Mouse (Mus musculus) Muller cell, postnatal 12 days (primary cell): ENCODE results near the gene Nup210l.
"Not testable (repeated sequence)": the region's sequence is repeated elsewhere in the genome, so short reads cannot be mapped to it uniquely, and the experiment has no call there.

Source experiments
- DNase-seq: peaks from one replicate; pipeline ENCODE4 v3.0.0-alpha.2; 2015; ENCODE audit errors: inconsistent ontology term

The Nup210l gene

GRCm38 (mm10) chr3:90222455-90222854, 118.5 kb downstream of the Nup210l start:
- DNase-seq: no peak

- no peak for DNase-seq
These were observed 119.0 kb downstream of the Nup210l start for GRCm38 (mm10) chr3:90222941-90223340.

- DNase-seq: no peak
These were observed 120.4 kb downstream of the Nup210l start for GRCm38 (mm10) chr3:90224331-90224730.

GRCm38 (mm10) chr3:90231075-90231474, 127.1 kb downstream of the Nup210l start:
- no peak for DNase-seq

- DNase-seq: peak; percentile 91
These were observed 127.8 kb downstream of the Nup210l start, which contains the start of gene Jtb for GRCm38 (mm10) chr3:90231507-90232333. Jtb (plus strand) TSS chr3:90231597.

- DNase-seq: no peak
These were observed 137.3 kb downstream of the Nup210l start for GRCm38 (mm10) chr3:90241251-90241650.

GRCm38 (mm10) chr3:90241669-90242358, 137.9 kb downstream of the Nup210l start:
- no peak for DNase-seq

GRCm38 (mm10) chr3:90242984-90243775, 139.2 kb downstream of the Nup210l start, which contains the start of gene Creb3l4:
Creb3l4 (minus strand) TSS chr3:90243512.
- DNase-seq: peak; percentile 84

- no peak for DNase-seq
These were observed 141.5 kb downstream of the Nup210l start for GRCm38 (mm10) chr3:90245406-90245805.

GRCm38 (mm10) chr3:90247630-90247959, 143.7 kb downstream of the Nup210l start:
- DNase-seq: no peak

GRCm38 (mm10) chr3:90247960-90248745, 144.2 kb downstream of the Nup210l start, which contains the start of gene Slc39a1:
Slc39a1 (plus strand) TSS chr3:90248172.
- DNase-seq: peak; percentile 97

- DNase-seq: peak; percentile 60
These were observed 144.8 kb downstream of the Nup210l start for GRCm38 (mm10) chr3:90248746-90249100.

- no peak for DNase-seq
These were observed 146.9 kb downstream of the Nup210l start for GRCm38 (mm10) chr3:90250791-90251190.

GRCm38 (mm10) chr3:90251731-90252226, 147.8 kb downstream of the Nup210l start:
- not testable (repeated sequence) for DNase-seq

GRCm38 (mm10) chr3:90252659-90253058, 148.7 kb downstream of the Nup210l start:
- not testable (repeated sequence) for DNase-seq

- DNase-seq: not testable (repeated sequence)
These were observed 149.2 kb downstream of the Nup210l start for GRCm38 (mm10) chr3:90253174-90253573.

GRCm38 (mm10) chr3:90253653-90254418, 149.9 kb downstream of the Nup210l start, which contains the start of gene Crtc2:
Crtc2 (plus strand) TSS chr3:90254163.
- DNase-seq: peak; percentile 97

GRCm38 (mm10) chr3:90254419-90255193, 150.7 kb downstream of the Nup210l start:
- DNase-seq: peak; percentile 75

- no peak for DNase-seq
These were observed 151.2 kb downstream of the Nup210l start for GRCm38 (mm10) chr3:90255194-90255565.
